Mouse (Mus musculus): ENCODE results near the gene Zswim5.

DNA sequence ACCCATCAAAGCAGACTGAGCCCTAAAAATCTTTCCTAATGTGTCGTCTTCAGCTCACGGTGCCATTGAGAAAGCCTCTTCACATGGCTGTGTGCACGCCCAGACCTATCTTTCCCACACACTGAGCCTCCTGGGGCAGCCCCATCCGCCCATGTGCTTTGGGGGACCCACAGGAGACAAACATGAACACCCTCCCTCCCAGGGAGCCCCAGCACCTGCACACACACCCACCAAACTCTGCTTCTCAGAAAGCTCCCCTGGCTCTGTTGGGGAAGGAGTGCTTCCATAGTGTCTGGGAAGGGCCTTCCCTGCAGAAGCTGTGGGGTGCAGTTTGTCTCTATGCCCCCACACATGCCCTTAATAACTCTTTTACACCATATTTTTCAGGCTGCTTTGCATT, 127.5 kb downstream of the Zswim5 start:
- no peak for TF ChIP-seq CHD2 (IDR thresholded peaks at IDR 0.05; ENCODE audit: low read depth, low read length)
- no peak for TF ChIP-seq ZNF384 (IDR thresholded peaks at IDR 0.05; ENCODE audit: low read depth, low read length)
- no peak for TF ChIP-seq MAFK (IDR thresholded peaks at IDR 0.05; ENCODE audit: insufficient read depth, low read depth, low read length)
